Mouse (Mus musculus): Measurements from ENCODE around the gene Itpr2.
A peak's percentile ranks its signal among the peaks of the same experiment; 100 is the strongest.

Itpr2 gene

GRCm38 (mm10) chr6:146410427-146410810 lies 91.6 kb downstream of the Itpr2 start:
- DNase-seq: no peak

GRCm38 (mm10) chr6:146409692-146410426 lies 92.2 kb downstream of the Itpr2 start:
- DNase-seq: peak; percentile 75

- DNase-seq: peak; percentile 52
Observed at GRCm38 (mm10) chr6:146405380-146405779, 96.6 kb downstream of the Itpr2 start.

- no peak for DNase-seq
Observed at GRCm38 (mm10) chr6:146404876-146405275, 97.1 kb downstream of the Itpr2 start.

- no peak for DNase-seq
Observed at GRCm38 (mm10) chr6:146404156-146404555, 97.9 kb downstream of the Itpr2 start.

- DNase-seq: no peak
Observed at GRCm38 (mm10) chr6:146402905-146403642, 98.9 kb downstream of the Itpr2 start.

- no peak for DNase-seq
Observed at GRCm38 (mm10) chr6:146397803-146398202, 104.2 kb downstream of the Itpr2 start.

- no peak for DNase-seq
Observed at GRCm38 (mm10) chr6:146396253-146396652, 105.8 kb downstream of the Itpr2 start.

- no peak for DNase-seq
Observed at GRCm38 (mm10) chr6:146395616-146396015, 106.4 kb downstream of the Itpr2 start.

GRCm38 (mm10) chr6:146392188-146392587 lies 109.8 kb downstream of the Itpr2 start:
- DNase-seq: no peak

GRCm38 (mm10) chr6:146390159-146390558 lies 111.9 kb downstream of the Itpr2 start:
- DNase-seq: no peak

GRCm38 (mm10) chr6:146388010-146388409 lies 114.0 kb downstream of the Itpr2 start:
- no peak for DNase-seq

- DNase-seq: no peak
Observed at GRCm38 (mm10) chr6:146387039-146387713, 114.8 kb downstream of the Itpr2 start.

- DNase-seq: no peak
Observed at GRCm38 (mm10) chr6:146379263-146379662, 122.8 kb downstream of the Itpr2 start.

GRCm38 (mm10) chr6:146371511-146371910 lies 130.5 kb downstream of the Itpr2 start:
- no peak for DNase-seq

- DNase-seq: no peak
Observed at GRCm38 (mm10) chr6:146366180-146366579, 135.8 kb downstream of the Itpr2 start.

- peak; percentile 31 for DNase-seq
Observed at GRCm38 (mm10) chr6:146357911-146358310, 144.1 kb downstream of the Itpr2 start.

GRCm38 (mm10) chr6:146352258-146352805 lies 149.7 kb downstream of the Itpr2 start:
- DNase-seq: no peak

GRCm38 (mm10) chr6:146351816-146352215 lies 150.2 kb downstream of the Itpr2 start:
- DNase-seq: no peak

GRCm38 (mm10) chr6:146347568-146347967 lies 154.5 kb downstream of the Itpr2 start:
- DNase-seq: no peak

GRCm38 (mm10) chr6:146346545-146347195 lies 155.4 kb downstream of the Itpr2 start:
- no peak for DNase-seq

- peak; percentile 49 for DNase-seq
Observed at GRCm38 (mm10) chr6:146344732-146345131, 157.3 kb downstream of the Itpr2 start.

Data from kidney, adult 18-20 months (tissue).